ENCODE assay signal across 16 mouse cellular contexts in the genomic region with DNA sequence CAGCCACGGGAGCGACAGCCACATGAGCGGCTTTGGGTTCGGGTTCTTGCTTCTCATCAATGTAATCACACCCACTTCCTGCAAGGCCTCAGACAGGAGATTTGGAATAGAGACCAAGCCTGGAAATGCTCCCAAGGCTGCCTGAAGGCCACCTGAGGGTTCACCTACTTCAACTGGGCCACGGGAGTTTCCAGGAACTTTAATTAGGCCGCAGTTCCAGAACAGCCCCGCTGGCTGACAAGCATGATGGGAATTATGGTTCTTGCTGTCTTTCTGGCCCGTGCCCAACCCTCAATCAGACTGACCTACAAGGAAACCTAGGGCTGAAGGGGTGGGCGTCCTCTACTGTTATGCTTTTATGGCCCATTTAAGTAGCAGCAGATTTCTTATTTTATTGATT. TPM values are rescaled to one million over a fixed set of nuclear protein-coding genes. Genes with fewer than 3 reads are reported as not detected.
"Had no signal": no experiment of that assay in that cellular context is flagged by ENCODE, and none has a peak within 500 bp of the region (broad histone marks: within the 10 kb centered on the region; RNA-seq: fewer than 3 reads in every experiment).

No protein-coding gene starts in this region.

- H3K27me3 ChIP-seq: limb, embryonic 12.5 days; liver, embryonic 13.5 days; lung, embryonic 15.5 days; megakaryocyte, embryonic 14.5 days; midbrain, embryonic 15.5 days; neural tube, embryonic 12.5 days had no signal

- DNase-seq: kidney, postnatal 36 days; liver; liver, embryonic 13.5 days; liver, postnatal 0 days; lung, postnatal 14 days; thymus, adult 18-20 months; thymus, postnatal 14 days had no signal

- H3K36me3 ChIP-seq: midbrain, embryonic 15.5 days had no signal

- H3K27ac ChIP-seq: kidney, postnatal 0 days; limb, embryonic 12.5 days; liver, embryonic 13.5 days; macrophage; midbrain, embryonic 15.5 days; neural tube, embryonic 12.5 days had no signal

- H3K4me3 ChIP-seq: layer of hippocampus, adult 2 months; limb, embryonic 12.5 days; liver, embryonic 13.5 days; lung, embryonic 15.5 days; megakaryocyte, embryonic 14.5 days; midbrain, embryonic 15.5 days; neural tube, embryonic 12.5 days had no signal

RNA-seq across cellular contexts. Expression of a gene that starts 28.5 kb away (rescaled TPM):
- total RNA-seq: monocyte, adult 5-6 weeks had no signal
